Mouse (Mus musculus) kidney, adult 2 months (tissue): ENCODE measurements around the gene Gtsf1l.

Experiments used
- CTCF ChIP-seq: fragments of 200-500 bp; conservative IDR thresholded peaks from 2 replicates; pipeline ENCODE4 v1.5.1; 2011; ENCODE audit warnings: low read depth, mild to moderate bottlenecking, control low read depth, low read length, moderate library complexity, mixed read lengths; ENCODE audit not compliant: insufficient read depth, insufficient read length
- POLR2A ChIP-seq: fragments of 200-500 bp; IDR thresholded peaks from one replicate; pipeline ENCODE4 v1.6.1; 2011; ENCODE audit warnings: low read depth, low read length, control low read depth

DNA sequence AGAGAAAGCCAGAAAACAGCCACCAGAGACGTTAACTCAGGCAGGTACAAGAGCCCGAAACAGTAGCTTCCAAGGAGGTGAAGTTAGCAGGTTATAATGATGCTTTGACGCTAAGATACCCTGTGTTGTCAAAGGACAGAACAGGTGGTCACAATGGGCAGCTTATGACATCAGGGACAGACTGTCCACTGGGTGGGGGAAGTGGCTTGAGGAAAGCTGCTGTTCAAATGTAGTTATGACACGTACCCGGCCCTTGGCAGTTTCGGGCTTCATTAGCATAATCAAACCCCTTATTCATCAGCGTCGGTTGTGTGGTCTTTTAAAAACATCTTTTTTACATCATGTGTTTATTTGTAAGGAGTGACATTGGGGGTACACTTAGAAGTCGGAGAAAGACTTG is at the start of gene Gtsf1l:
- no peak for TF ChIP-seq POLR2A
- TF ChIP-seq CTCF = no peak
